Mouse (Mus musculus): ENCODE measurements at regions not wholly inside any gene's neighbourhood (a gene's known extent, or its start where the extent isn't known, plus 50 kb on each side); places are given as distances from the start of the nearest gene placed in this dataset.
"Not testable (repeated sequence)": the region's sequence is repeated elsewhere in the genome, so short reads cannot be mapped to it uniquely, and the experiment has no call there.

DNA sequence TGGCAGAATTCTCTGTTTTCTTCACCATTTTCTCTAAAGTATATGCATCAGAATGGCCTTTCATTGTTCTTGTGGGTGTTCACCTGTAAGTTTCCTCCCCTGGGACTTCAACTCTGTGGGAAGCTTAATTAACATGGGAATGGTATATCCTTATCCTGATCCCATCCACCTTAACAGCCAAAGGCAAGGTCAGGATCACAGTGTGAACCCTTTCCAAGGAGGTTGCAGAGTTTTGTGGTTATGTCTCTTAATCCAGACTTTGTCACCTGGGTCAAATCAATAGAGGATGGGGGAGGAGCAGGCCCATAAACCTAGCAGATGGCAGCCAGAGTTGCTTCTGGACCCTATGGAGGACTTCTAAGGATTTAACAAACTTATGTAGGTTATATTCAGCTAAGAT lies 102.9 kb upstream of the Trim24 start:
- Histone ChIP-seq H3K4me3 (ENCODE audit: low read depth, low read length) (no peak overlapping the region), H3K9me3 (replicated peaks) (no peaks in the 10 kb centered on the region), H3K4me1 (ENCODE audit: insufficient read depth, low read depth, low read length) (no peaks in the 10 kb centered on the region), H3K27me3 (ENCODE audit: insufficient read depth, low read length) (0 out of 2 replicates have a peak, but pooled peaks cover 4% of the 10 kb centered on the region), H3K36me3 (replicated peaks) (no peaks in the 10 kb centered on the region)
- DNase-seq (ENCODE audit: low spot score), result no peak
- no peak for TF ChIP-seq CTCF (IDR thresholded peaks at IDR 0.05; ENCODE audit: low read depth, low read length)
- TF ChIP-seq GATA2 (IDR thresholded peaks at IDR 0.05; ENCODE audit: borderline replicate concordance, low read depth, low read length), result no peak
- no peak for TF ChIP-seq GATA1 (IDR thresholded peaks at IDR 0.05; ENCODE audit: borderline replicate concordance, low read length)
- TF ChIP-seq POLR2AphosphoS5 (IDR thresholded peaks at IDR 0.05; ENCODE audit: insufficient replicate concordance, low read depth, low read length), result no peak
- no peak for TF ChIP-seq TAL1 (conservative IDR thresholded peaks at IDR 0.05; ENCODE audit: low read depth, low read length)
- no peak for ATAC-seq (ENCODE audit: extremely low read depth, insufficient number of reproducible peaks, low FRiP score, poor library complexity, severe bottlenecking)

DNA sequence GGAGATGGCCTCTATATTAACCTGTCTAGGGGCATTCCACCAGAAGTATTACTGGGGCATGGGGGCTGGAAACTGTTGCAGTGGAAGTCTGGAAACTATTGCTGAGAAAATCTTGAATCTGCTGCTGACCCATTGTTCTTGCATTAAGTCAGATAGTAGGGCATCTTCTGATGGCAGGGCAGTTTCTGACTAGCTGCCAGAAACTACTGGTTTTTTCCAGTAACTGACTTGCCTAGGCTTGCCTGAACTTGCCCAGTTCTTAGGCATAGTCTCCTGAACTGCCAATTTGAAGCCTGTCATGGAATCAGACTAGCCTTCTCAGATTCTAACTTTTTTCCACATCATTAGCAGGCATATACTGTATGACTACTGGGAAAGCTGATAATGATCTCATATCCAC lies 97.3 kb upstream of the Trim24 start:
- DNase-seq (ENCODE audit: low spot score) (no peak), ATAC-seq (ENCODE audit: extremely low read depth, insufficient number of reproducible peaks, low FRiP score, poor library complexity, severe bottlenecking) (no peak)
- no peaks in the 10 kb centered on the region for H3K9me3 ChIP-seq (replicated peaks)
- no peaks in the 10 kb centered on the region for H3K36me3 ChIP-seq (replicated peaks)
- no peaks in the 10 kb centered on the region for H3K4me1 ChIP-seq (ENCODE audit: insufficient read depth, low read depth, low read length)
- H3K4me3 ChIP-seq (ENCODE audit: low read depth, low read length), result no peak overlapping the region
- H3K27me3 ChIP-seq (ENCODE audit: insufficient read depth, low read length), result no peaks in the 10 kb centered on the region
- no peak for TF ChIP-seq GATA1 (IDR thresholded peaks at IDR 0.05; ENCODE audit: borderline replicate concordance, low read length)
- TF ChIP-seq TAL1 (conservative IDR thresholded peaks at IDR 0.05; ENCODE audit: low read depth, low read length), result no peak

DNA sequence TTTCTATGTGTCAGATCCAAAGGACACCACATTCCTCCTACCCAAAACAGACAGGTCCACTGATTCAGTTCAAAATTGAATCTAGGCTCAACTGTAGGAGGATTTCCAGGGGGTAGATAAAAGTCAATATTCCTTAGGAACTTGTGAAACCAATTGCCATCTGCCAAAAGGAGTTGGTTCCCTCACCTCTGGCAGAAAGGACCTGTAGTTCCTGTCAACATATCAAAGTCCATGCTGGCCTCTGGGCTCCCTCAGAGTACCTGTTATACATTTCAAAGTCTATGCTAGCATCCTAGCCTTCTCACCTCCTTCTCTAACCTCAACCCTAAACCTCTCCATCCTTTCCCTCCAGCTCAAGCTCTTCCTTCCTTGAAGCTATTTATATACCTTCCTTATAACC lies 95.5 kb upstream of the Trim24 start:
- ATAC-seq (ENCODE audit: extremely low read depth, insufficient number of reproducible peaks, low FRiP score, poor library complexity, severe bottlenecking) (no peak), DNase-seq (ENCODE audit: low spot score) (no peak)
- Histone ChIP-seq H3K36me3 (replicated peaks) (no peaks in the 10 kb centered on the region), H3K27me3 (ENCODE audit: insufficient read depth, low read length) (no peaks in the 10 kb centered on the region), H3K4me3 (ENCODE audit: low read depth, low read length) (no peak overlapping the region), H3K9me3 (replicated peaks) (no peaks in the 10 kb centered on the region), H3K4me1 (ENCODE audit: insufficient read depth, low read depth, low read length) (no peaks in the 10 kb centered on the region)
- TF ChIP-seq GATA1 (IDR thresholded peaks at IDR 0.05; ENCODE audit: borderline replicate concordance, low read length) (no peak), CTCF (IDR thresholded peaks at IDR 0.05; ENCODE audit: low read depth, low read length) (no peak), GATA2 (IDR thresholded peaks at IDR 0.05; ENCODE audit: borderline replicate concordance, low read depth, low read length) (no peak), POLR2AphosphoS5 (IDR thresholded peaks at IDR 0.05; ENCODE audit: insufficient replicate concordance, low read depth, low read length) (no peak), TAL1 (conservative IDR thresholded peaks at IDR 0.05; ENCODE audit: low read depth, low read length) (no peak)

DNA sequence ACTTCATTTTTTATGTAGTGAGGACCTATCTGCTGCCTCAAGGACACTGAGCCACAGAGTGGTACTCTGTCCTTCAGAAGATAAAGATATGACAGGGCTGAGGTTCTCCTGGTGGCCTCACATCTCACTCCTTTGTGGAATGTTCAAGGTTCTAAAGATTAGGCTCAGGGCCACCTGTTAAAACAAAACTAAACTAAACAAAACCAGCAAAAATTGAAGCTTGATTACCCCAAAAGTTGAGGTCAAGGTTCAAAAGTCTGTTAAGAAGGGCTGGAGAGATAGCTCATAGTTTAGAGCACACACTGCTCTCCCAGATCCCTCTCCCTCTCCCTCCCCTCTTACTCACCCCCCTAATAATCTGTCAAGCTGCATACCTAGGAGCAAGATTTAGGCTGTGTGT lies 90.7 kb upstream of the Trim24 start:
- H3K4me3 ChIP-seq (ENCODE audit: low read depth, low read length), result no peak overlapping the region
- no peaks in the 10 kb centered on the region for H3K4me1 ChIP-seq (ENCODE audit: insufficient read depth, low read depth, low read length)
- no peaks in the 10 kb centered on the region for H3K27me3 ChIP-seq (ENCODE audit: insufficient read depth, low read length)
- TF ChIP-seq TAL1 (conservative IDR thresholded peaks at IDR 0.05; ENCODE audit: low read depth, low read length) (no peak), GATA2 (IDR thresholded peaks at IDR 0.05; ENCODE audit: borderline replicate concordance, low read depth, low read length) (no peak), POLR2AphosphoS5 (IDR thresholded peaks at IDR 0.05; ENCODE audit: insufficient replicate concordance, low read depth, low read length) (no peak), GATA1 (IDR thresholded peaks at IDR 0.05; ENCODE audit: borderline replicate concordance, low read length) (no peak), CTCF (IDR thresholded peaks at IDR 0.05; ENCODE audit: low read depth, low read length) (no peak)
- no peaks in the 10 kb centered on the region for H3K36me3 ChIP-seq (replicated peaks)
- no peak for DNase-seq (ENCODE audit: low spot score)
- no peaks in the 10 kb centered on the region for H3K9me3 ChIP-seq (replicated peaks)
- no peak for ATAC-seq (ENCODE audit: extremely low read depth, insufficient number of reproducible peaks, low FRiP score, poor library complexity, severe bottlenecking)

DNA sequence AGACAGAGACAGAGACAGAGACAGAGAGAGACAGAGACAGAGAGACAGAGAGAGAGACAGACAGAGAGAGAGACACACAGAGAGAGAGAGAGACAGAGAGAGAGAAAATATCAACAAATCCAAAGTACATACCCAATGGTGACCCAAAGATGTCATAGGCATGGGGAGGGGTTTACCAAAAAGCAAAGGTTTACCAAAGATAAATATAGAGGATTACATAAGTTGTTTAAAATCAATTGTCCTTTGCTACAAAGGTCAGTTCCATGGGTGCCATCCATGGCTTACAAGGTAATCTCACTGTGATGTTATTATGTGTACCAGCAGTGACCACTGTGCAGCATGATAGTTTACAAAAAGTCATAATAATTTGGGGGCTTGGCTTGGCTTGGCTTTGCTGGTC lies 88.7 kb upstream of the Trim24 start:
- ATAC-seq (ENCODE audit: extremely low read depth, insufficient number of reproducible peaks, low FRiP score, poor library complexity, severe bottlenecking), result no peak
- 0 out of 2 replicates have a peak, but pooled peaks cover 5% of the 10 kb centered on the region for H3K4me1 ChIP-seq (ENCODE audit: insufficient read depth, low read depth, low read length)

DNA sequence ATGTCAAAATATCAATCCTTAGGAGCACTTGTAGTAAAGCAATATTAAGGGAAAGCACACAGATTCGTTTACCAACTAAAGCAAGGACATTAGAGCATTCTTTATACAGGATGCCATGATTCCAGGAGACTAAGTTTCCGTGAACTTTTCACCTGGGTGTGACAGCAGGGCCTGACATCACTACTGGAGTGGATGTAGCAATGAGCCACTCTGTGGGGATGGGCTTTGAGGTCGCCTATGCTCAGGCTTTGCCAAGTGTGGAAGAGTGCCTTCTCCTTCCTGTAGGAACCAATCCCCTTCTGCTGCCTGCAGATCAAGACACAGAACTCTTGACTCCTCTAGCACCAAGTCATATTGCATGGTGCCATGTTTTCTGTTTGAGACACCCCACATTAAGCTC lies 85.3 kb upstream of the Trim24 start:
- ATAC-seq (ENCODE audit: extremely low read depth, insufficient number of reproducible peaks, low FRiP score, poor library complexity, severe bottlenecking); H3K4me3 ChIP-seq (ENCODE audit: low read depth, low read length): not testable (repeated sequence)

More for the DNA sequence above, 88.7 kb upstream of the Trim24 start:
- TF ChIP-seq GATA2 (IDR thresholded peaks at IDR 0.05; ENCODE audit: borderline replicate concordance, low read depth, low read length) (no peak), TAL1 (conservative IDR thresholded peaks at IDR 0.05; ENCODE audit: low read depth, low read length) (no peak), GATA1 (IDR thresholded peaks at IDR 0.05; ENCODE audit: borderline replicate concordance, low read length) (no peak)
- H3K27me3 ChIP-seq (ENCODE audit: insufficient read depth, low read length), result no peaks in the 10 kb centered on the region
- H3K9me3 ChIP-seq (replicated peaks), result no peaks in the 10 kb centered on the region
- DNase-seq (ENCODE audit: low spot score), result no peak
- H3K4me3 ChIP-seq (ENCODE audit: low read depth, low read length), result no peak overlapping the region
- no peaks in the 10 kb centered on the region for H3K36me3 ChIP-seq (replicated peaks)

DNA sequence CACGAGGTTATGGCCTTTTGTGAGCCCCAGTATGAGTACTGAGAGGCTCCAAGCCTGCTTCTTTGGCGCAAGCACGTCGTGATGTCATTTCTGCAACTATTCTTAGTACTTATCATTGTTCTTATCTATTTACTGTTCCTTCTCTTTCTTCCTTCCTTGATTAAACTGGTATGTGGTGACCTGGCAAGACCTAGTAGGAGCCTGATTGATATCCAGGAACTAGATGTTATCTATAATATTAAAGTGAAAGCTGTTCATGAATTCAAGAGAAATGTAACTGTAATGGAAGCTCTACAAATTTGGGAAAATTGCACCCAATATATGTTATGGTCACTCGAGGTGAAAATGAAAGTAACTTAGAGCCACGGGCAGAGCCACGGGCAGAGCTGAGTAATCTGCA lies 84.9 kb upstream of the Trim24 start:
- no peak for ATAC-seq (ENCODE audit: extremely low read depth, insufficient number of reproducible peaks, low FRiP score, poor library complexity, severe bottlenecking)
- Histone ChIP-seq H3K9me3 (replicated peaks) (no peaks in the 10 kb centered on the region), H3K27me3 (ENCODE audit: insufficient read depth, low read length) (no peaks in the 10 kb centered on the region), H3K4me1 (ENCODE audit: insufficient read depth, low read depth, low read length) (0 out of 2 replicates have a peak, but pooled peaks cover 5% of the 10 kb centered on the region), H3K4me3 (ENCODE audit: low read depth, low read length) (no peak overlapping the region; the same call in 1 of the 2 replicates), H3K36me3 (replicated peaks) (no peaks in the 10 kb centered on the region)
- TF ChIP-seq TAL1 (conservative IDR thresholded peaks at IDR 0.05; ENCODE audit: low read depth, low read length), result no peak
- no peak for TF ChIP-seq GATA2 (IDR thresholded peaks at IDR 0.05; ENCODE audit: borderline replicate concordance, low read depth, low read length)
- TF ChIP-seq GATA1 (IDR thresholded peaks at IDR 0.05; ENCODE audit: borderline replicate concordance, low read length), result no peak
- DNase-seq (ENCODE audit: low spot score), result no peak

More for the DNA sequence above, 85.3 kb upstream of the Trim24 start:
- H3K27me3 ChIP-seq (ENCODE audit: insufficient read depth, low read length); H3K36me3 ChIP-seq (replicated peaks); H3K4me1 ChIP-seq (ENCODE audit: insufficient read depth, low read depth, low read length); DNase-seq (ENCODE audit: low spot score); H3K9me3 ChIP-seq (replicated peaks): not testable (repeated sequence)

DNA sequence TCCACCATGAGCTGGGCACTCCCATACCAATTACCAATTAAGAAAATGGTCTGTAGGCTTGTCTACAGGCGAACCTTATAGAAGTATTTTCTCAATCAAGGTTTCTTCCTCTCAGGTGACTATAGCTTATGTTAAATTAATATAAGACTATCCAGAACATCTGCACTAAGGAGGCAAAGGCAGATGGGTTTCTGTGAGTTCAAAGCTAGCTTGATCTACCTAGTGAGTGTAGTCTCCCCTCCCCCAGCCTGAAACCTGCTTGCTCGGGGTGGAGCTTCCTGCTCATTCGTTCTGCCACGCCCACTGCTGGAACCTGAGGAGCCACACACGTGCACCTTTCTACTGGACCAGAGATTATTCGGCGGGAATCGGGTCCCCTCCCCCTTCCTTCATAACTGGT lies 82.8 kb upstream of the Trim24 start:
- H3K36me3 ChIP-seq (replicated peaks); H3K4me3 ChIP-seq (ENCODE audit: low read depth, low read length); DNase-seq (ENCODE audit: low spot score); ATAC-seq (ENCODE audit: extremely low read depth, insufficient number of reproducible peaks, low FRiP score, poor library complexity, severe bottlenecking); H3K4me1 ChIP-seq (ENCODE audit: insufficient read depth, low read depth, low read length); H3K27me3 ChIP-seq (ENCODE audit: insufficient read depth, low read length); H3K9me3 ChIP-seq (replicated peaks): not testable (repeated sequence)
